Mouse (Mus musculus) testis, postnatal 14 days (tissue): ENCODE measurements around the gene Cyp2c23.
A peak's percentile ranks its signal among the peaks of the same experiment; 100 is the strongest.

Experiments used
- DNase-seq: peaks from one replicate; pipeline ENCODE4 v3.0.0; 2021; ENCODE audit warnings: low spot score

The Cyp2c23 gene

GRCm38 (mm10) chr19:44028972-44029371 lies at the start of gene Cyp2c23:
Gene Cyp2c23 (minus strand): TSS chr19:44029208.
- no peak for DNase-seq

GRCm38 (mm10) chr19:44077024-44077423 lies 48.0 kb upstream of the Cyp2c23 start:
- no peak for DNase-seq

GRCm38 (mm10) chr19:44076457-44076856 lies 47.4 kb upstream of the Cyp2c23 start:
- DNase-seq, result no peak

GRCm38 (mm10) chr19:44074986-44075385 lies 46.0 kb upstream of the Cyp2c23 start:
- DNase-seq, result no peak

- DNase-seq, result no peak
Measured at GRCm38 (mm10) chr19:44071166-44071565, 42.2 kb upstream of the Cyp2c23 start.

GRCm38 (mm10) chr19:44069914-44070232 lies 40.9 kb upstream of the Cyp2c23 start:
- no peak for DNase-seq

GRCm38 (mm10) chr19:44069121-44069913 lies 40.3 kb upstream of the Cyp2c23 start, which contains the start of gene Erlin1:
Gene Erlin1 (minus strand): TSS chr19:44069785.
- DNase-seq, result peak; percentile 91

- no peak for DNase-seq
Measured at GRCm38 (mm10) chr19:44068232-44068631, 39.2 kb upstream of the Cyp2c23 start.

- DNase-seq, result no peak
Measured at GRCm38 (mm10) chr19:44067323-44068049, 38.5 kb upstream of the Cyp2c23 start.

- no peak for DNase-seq
Measured at GRCm38 (mm10) chr19:44064734-44065133, 35.7 kb upstream of the Cyp2c23 start.

GRCm38 (mm10) chr19:44063773-44064172 lies 34.8 kb upstream of the Cyp2c23 start:
- DNase-seq, result no peak

- DNase-seq, result no peak
Measured at GRCm38 (mm10) chr19:44060226-44060625, 31.2 kb upstream of the Cyp2c23 start.

- no peak for DNase-seq
Measured at GRCm38 (mm10) chr19:44055173-44055826, 26.3 kb upstream of the Cyp2c23 start.

- no peak for DNase-seq
Measured at GRCm38 (mm10) chr19:44050388-44050787, 21.4 kb upstream of the Cyp2c23 start.

- DNase-seq, result no peak
Measured at GRCm38 (mm10) chr19:44049282-44049681, 20.3 kb upstream of the Cyp2c23 start.

- DNase-seq, result no peak
Measured at GRCm38 (mm10) chr19:44045847-44046246, 16.8 kb upstream of the Cyp2c23 start.

GRCm38 (mm10) chr19:44042121-44042520 lies 13.1 kb upstream of the Cyp2c23 start:
- DNase-seq, result no peak

GRCm38 (mm10) chr19:44033396-44033795 lies 4.4 kb upstream of the Cyp2c23 start:
- no peak for DNase-seq

GRCm38 (mm10) chr19:44032046-44032744 lies 3.2 kb upstream of the Cyp2c23 start:
- no peak for DNase-seq

- no peak for DNase-seq
Measured at GRCm38 (mm10) chr19:44030024-44030423, 1.0 kb upstream of the Cyp2c23 start.

- no peak for DNase-seq
Measured at GRCm38 (mm10) chr19:44026956-44027530, 2.0 kb downstream of the Cyp2c23 start.
